Mouse (Mus musculus): ENCODE measurements at regions not wholly inside any gene's neighbourhood (a gene's known extent, or its start where the extent isn't known, plus 50 kb on each side); places are given as distances from the start of the nearest gene placed in this dataset.

DNA sequence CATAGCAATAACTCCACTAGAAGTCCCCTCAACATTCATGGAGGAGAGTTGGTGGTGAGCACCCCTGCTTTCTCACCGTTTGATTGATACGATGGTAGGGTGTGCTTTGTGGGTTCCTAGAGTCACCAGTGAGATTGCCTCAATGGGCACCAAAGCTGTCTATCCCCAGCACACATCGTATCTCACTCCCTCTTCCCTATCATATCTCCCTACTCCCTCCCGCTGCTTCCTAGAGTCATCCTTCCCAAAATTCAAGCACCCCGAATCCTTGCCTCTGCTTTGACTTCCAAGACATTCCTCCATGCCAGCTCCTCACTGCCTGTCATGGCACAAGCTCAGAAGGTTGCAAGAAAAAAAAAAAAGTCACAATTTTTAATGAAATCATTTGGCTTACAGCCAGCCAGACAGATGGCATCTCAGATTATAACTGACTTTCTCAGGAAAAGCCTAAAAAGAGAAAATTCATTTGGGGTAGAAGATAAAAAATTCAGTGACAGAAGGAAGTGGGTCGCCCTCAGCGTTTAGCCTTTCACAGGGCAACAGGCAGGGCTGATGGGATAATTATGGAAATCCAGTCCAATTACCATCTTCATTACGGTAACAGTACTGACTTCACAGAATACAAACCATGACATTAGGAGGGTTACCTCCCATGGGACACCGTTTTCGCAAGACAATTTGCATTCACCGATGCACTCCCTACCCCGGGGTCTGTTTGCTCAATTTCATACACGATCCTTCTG lies 114.3 kb downstream of the Drd1 start:
- no peak for DNase-seq
- H3K4me1 ChIP-seq (replicated peaks; ENCODE audit: control insufficient read depth, insufficient read depth, low read length) = no peaks in the 10 kb centered on the region
- no peak overlapping the region for H3K27ac ChIP-seq (ENCODE audit: control insufficient read depth, insufficient read depth, low read length)
- no peaks in the 10 kb centered on the region for H3K27me3 ChIP-seq (ENCODE audit: control insufficient read depth, insufficient read depth, low read length)
- TF ChIP-seq POLR2A (IDR thresholded peaks at IDR 0.05; ENCODE audit: control insufficient read depth, extremely low read depth, insufficient read depth, low read length, poor library complexity) (no peak), CTCF (IDR thresholded peaks at IDR 0.05; ENCODE audit: borderline replicate concordance, control insufficient read depth, extremely low read depth, insufficient read depth, low read length, poor library complexity) (no peak)
- WGBS = 94% methylated on average over 13 of the region's 13 CpGs
- no peak overlapping the region for H3K4me3 ChIP-seq (ENCODE audit: control insufficient read depth, insufficient read depth, low read length)
- H3K36me3 ChIP-seq (ENCODE audit: control insufficient read depth, insufficient read depth, low read length) = no peaks in the 10 kb centered on the region

DNA sequence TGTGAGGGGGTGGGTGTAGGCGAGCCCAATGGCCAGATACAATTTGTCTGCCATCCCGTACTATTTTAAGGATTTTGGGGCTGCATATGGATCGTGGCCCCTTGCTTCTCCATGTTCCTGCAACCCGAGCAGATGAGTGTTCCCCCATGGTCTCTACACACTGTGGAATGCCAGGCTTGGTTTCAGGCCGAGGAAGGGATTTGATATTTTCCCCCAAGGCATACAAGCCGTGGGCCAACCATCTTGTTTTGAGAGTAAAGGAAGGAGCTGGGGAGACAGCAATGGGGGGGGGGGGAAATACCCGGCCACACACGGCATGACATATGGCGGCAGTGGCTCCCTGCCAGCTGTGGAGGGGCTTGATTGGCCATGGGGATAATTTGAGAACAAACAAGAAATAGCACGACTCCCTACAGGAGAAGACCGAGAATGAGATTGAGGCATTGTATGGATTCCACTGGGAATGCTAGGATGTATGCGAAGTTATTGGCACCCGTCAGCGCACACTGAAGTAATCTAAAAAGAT lies 120.3 kb downstream of the Drd1 start:
- H3K27me3 ChIP-seq (ENCODE audit: control insufficient read depth, insufficient read depth, low read length) = no peaks in the 10 kb centered on the region
- no peak for DNase-seq
- H3K4me1 ChIP-seq (replicated peaks; ENCODE audit: control insufficient read depth, insufficient read depth, low read length) = no peaks in the 10 kb centered on the region
- H3K27ac ChIP-seq (ENCODE audit: control insufficient read depth, insufficient read depth, low read length) = no peak overlapping the region
- WGBS = 89% methylated on average over 14 of the region's 14 CpGs
- H3K36me3 ChIP-seq (ENCODE audit: control insufficient read depth, insufficient read depth, low read length) = no peaks in the 10 kb centered on the region
- no peak for TF ChIP-seq CTCF (IDR thresholded peaks at IDR 0.05; ENCODE audit: borderline replicate concordance, control insufficient read depth, extremely low read depth, insufficient read depth, low read length, poor library complexity)
- no peak for TF ChIP-seq POLR2A (IDR thresholded peaks at IDR 0.05; ENCODE audit: control insufficient read depth, extremely low read depth, insufficient read depth, low read length, poor library complexity)
- H3K4me3 ChIP-seq (ENCODE audit: control insufficient read depth, insufficient read depth, low read length) = no peak overlapping the region

DNA sequence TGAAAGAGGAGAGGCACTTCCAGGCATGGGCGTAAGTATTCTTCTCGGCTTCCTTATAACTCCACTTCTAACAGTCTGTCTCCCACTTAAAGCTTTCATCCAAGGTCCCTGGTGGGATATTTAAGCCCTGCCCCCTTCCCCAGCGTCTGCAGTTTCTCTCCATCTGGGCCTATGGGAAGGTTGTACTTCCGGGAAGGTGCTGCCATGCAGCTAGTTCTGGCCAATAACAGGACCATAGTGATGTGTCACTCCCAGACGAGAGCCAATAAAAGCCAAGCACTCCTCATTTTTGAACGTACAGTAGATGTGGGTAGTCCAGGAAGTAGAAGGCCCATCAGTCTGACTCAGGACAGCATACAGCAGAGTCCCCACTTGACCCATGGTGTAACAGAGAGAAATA lies 121.0 kb downstream of the Drd1 start:
- H3K4me3 ChIP-seq (ENCODE audit: control insufficient read depth, insufficient read depth, low read length) = no peak overlapping the region
- 87% methylated on average over 6 of the region's 6 CpGs for WGBS
- H3K4me1 ChIP-seq (replicated peaks; ENCODE audit: control insufficient read depth, insufficient read depth, low read length) = no peaks in the 10 kb centered on the region
- H3K27ac ChIP-seq (ENCODE audit: control insufficient read depth, insufficient read depth, low read length) = no peak overlapping the region
- TF ChIP-seq CTCF (IDR thresholded peaks at IDR 0.05; ENCODE audit: borderline replicate concordance, control insufficient read depth, extremely low read depth, insufficient read depth, low read length, poor library complexity) (no peak), POLR2A (IDR thresholded peaks at IDR 0.05; ENCODE audit: control insufficient read depth, extremely low read depth, insufficient read depth, low read length, poor library complexity) (no peak)
- no peak for DNase-seq
- H3K36me3 ChIP-seq (ENCODE audit: control insufficient read depth, insufficient read depth, low read length) = no peaks in the 10 kb centered on the region
- no peaks in the 10 kb centered on the region for H3K27me3 ChIP-seq (ENCODE audit: control insufficient read depth, insufficient read depth, low read length)

DNA sequence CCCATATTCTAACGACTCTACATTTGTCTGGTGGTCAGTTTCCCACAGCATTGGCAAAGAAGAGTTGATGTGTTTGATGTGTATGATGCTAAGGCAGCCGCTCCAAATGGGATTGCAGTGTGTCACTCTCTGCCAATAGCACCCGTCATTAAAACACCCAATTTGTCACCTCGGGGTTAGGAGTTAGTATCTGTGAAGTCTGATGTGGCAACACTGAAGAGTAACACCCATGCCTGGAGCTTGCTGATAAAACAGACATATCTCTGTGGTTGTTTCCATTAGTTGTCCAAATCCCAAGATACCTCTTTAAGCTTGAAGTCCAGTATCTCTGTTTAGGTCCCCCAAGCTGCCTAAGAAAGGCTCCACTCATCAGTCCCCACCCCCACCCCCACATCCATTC lies 129.4 kb downstream of the Drd1 start:
- no peak for DNase-seq
- WGBS = 89% methylated on average over 4 of the region's 4 CpGs
- Histone ChIP-seq H3K4me1 (replicated peaks; ENCODE audit: control insufficient read depth, insufficient read depth, low read length) (no peaks in the 10 kb centered on the region), H3K27ac (ENCODE audit: control insufficient read depth, insufficient read depth, low read length) (no peak overlapping the region), H3K36me3 (ENCODE audit: control insufficient read depth, insufficient read depth, low read length) (no peaks in the 10 kb centered on the region), H3K4me3 (ENCODE audit: control insufficient read depth, insufficient read depth, low read length) (no peak overlapping the region), H3K27me3 (ENCODE audit: control insufficient read depth, insufficient read depth, low read length) (no peaks in the 10 kb centered on the region)
- TF ChIP-seq POLR2A (IDR thresholded peaks at IDR 0.05; ENCODE audit: control insufficient read depth, extremely low read depth, insufficient read depth, low read length, poor library complexity) (no peak), CTCF (IDR thresholded peaks at IDR 0.05; ENCODE audit: borderline replicate concordance, control insufficient read depth, extremely low read depth, insufficient read depth, low read length, poor library complexity) (no peak)

DNA sequence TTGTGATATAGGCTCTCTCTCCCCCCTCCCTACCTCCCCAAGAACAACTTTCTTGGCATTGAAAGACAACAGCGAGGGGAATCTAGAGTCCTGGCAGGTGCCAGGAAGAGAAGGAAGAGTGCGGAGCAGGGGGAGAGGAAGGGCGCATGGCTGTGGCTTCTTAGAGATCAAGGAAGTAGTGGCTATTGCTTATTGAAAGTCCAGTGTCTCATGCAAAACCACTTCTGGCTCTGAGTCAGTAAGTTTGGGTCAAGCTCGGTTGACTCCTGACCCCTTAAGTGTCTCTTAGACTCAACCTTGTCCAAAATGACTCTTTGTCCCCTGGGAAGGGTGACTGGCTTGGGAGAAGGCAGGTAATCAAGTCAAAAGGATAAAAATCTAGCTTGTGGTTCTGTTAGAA lies 131.1 kb downstream of the Drd1 start:
- no peak for DNase-seq
- Histone ChIP-seq H3K27ac (ENCODE audit: control insufficient read depth, insufficient read depth, low read length) (no peak overlapping the region), H3K36me3 (ENCODE audit: control insufficient read depth, insufficient read depth, low read length) (no peaks in the 10 kb centered on the region), H3K27me3 (ENCODE audit: control insufficient read depth, insufficient read depth, low read length) (no peaks in the 10 kb centered on the region), H3K4me3 (ENCODE audit: control insufficient read depth, insufficient read depth, low read length) (no peak overlapping the region), H3K4me1 (replicated peaks; ENCODE audit: control insufficient read depth, insufficient read depth, low read length) (no peaks in the 10 kb centered on the region)
- WGBS = 67% methylated on average over 4 of the region's 4 CpGs
- no peak for TF ChIP-seq CTCF (IDR thresholded peaks at IDR 0.05; ENCODE audit: borderline replicate concordance, control insufficient read depth, extremely low read depth, insufficient read depth, low read length, poor library complexity)
- no peak for TF ChIP-seq POLR2A (IDR thresholded peaks at IDR 0.05; ENCODE audit: control insufficient read depth, extremely low read depth, insufficient read depth, low read length, poor library complexity)

DNA sequence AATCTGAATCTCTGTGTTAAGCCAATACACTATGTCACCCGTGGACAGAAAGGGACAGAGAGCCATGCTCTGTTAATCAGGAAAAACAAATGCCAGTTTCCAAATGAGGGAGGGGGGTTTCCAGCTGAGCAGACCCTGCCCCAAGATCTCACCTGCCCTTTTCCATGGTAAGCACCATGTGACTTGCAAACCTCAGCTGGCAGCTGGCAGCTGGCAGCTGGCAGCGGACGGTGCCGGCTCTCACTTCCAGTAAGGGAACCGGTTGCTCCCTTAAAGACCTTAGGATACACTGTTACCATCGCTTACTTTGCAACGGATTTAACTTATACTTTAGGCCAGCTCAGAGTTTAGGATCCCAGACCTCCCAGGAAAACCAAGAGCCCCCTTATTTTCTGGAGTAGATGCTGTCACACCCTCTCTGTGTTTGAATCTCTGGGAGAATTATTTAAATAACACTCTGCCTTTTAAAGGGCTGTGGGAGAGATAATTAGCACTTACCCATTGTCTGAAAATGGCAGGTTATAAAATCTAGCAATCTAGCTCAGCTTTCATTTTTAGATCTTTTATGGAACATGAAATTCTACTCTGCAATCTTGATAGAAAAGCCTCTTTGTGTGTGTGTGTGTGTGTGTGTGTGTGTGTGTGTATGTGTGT lies 131.7 kb downstream of the Drd1 start:
- Histone ChIP-seq H3K27me3 (ENCODE audit: control insufficient read depth, insufficient read depth, low read length) (no peaks in the 10 kb centered on the region), H3K4me3 (ENCODE audit: control insufficient read depth, insufficient read depth, low read length) (no peak overlapping the region), H3K36me3 (ENCODE audit: control insufficient read depth, insufficient read depth, low read length) (no peaks in the 10 kb centered on the region), H3K27ac (ENCODE audit: control insufficient read depth, insufficient read depth, low read length) (no peak overlapping the region), H3K4me1 (replicated peaks; ENCODE audit: control insufficient read depth, insufficient read depth, low read length) (no peaks in the 10 kb centered on the region)
- no peak for TF ChIP-seq CTCF (IDR thresholded peaks at IDR 0.05; ENCODE audit: borderline replicate concordance, control insufficient read depth, extremely low read depth, insufficient read depth, low read length, poor library complexity)
- no peak for DNase-seq
- WGBS = 90% methylated on average over 7 of the region's 7 CpGs

Data from thymus, adult 2 months (tissue).